Mouse (Mus musculus): Measurements from ENCODE around the gene Ap2b1.
"Not testable (repeated sequence)": the region's sequence is repeated elsewhere in the genome, so short reads cannot be mapped to it uniquely, and the experiment has no call there.

Gene Ap2b1

DNA sequence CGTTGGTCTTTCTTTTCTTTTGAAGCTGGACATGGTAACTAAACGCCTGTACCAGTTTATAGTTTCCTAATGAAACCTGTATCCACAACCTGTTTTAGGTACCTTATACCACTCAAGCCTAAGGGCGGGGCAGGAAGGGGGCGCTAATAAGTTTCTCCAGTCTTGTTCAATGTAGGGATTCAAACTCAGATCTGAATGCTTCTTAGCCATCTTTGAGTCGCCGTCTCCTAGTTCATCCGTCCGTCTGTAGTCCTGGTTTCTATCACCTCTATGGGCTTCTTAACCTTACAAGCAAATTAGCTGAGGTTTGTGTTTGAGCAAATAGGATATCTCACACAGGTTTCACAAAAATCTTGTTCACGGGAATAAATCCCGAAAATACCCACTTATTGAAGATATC is 3.3 kb downstream of the Ap2b1 start:
- DNase-seq, result peak; percentile 10 to 42

DNA sequence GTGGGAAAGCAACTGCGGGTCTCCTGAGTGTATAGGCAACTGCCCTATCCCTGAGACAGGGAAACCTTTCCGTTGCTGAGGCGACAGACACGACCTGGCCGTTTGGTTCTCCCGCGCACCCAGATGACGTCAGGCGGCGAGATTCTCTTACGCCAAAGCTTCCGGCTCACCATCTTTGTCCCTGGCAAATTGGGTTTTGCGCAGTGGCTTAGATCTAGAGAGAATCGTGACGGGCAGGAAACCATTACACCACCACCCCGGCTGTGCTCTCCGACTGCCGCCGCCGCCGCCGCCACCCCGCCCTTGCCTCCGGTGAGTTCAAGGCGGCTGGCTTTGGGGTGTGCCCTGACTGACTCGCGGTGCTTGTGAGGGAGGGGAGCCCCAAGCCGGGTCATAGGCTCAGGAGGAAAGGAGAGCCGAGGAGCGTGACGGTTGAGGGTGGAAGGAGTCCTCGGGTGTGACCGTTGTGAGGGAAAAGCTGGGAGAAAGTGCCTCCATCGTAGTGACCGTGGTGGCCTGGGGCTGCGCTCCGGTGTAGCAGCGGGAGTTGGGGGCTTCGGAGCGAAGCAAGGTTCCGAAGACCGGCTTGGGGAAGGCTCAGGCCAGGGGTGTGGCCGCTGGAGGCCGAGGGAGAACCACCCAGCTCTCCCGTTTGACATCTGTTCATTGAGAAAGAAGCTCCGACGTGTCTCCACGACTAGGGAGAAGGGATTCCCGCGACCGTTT is 3.9 kb downstream of the Ap2b1 start, which contains the start of gene Pex12:
Gene Pex12 (minus strand): TSS at position 61 of the 726 bp plus-strand sequence.
- peak; percentile 86 to 93 for DNase-seq

DNA sequence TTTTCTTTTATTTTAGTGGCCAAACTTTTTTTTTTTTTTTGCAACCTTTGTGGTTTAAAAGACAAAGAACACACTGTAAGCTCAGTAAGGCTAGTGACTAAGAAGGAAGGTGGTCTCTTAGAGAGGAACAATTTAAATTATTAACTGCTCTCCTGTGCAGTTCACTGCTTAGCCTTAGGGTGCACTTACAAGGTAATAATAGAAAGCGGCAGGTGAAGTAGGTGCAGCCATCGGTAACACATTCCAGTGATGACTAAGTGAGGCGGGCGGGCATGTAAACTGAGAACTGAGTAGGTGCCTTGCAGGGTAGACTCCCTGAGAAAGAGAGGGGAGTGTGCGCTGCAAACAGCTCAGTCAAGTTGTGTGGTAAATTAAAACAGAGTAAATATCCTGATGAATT is 4.9 kb downstream of the Ap2b1 start:
- no peak for DNase-seq

- DNase-seq, result no peak
These were observed 5.7 kb downstream of the Ap2b1 start for GRCm38 (mm10) chr11:83304485-83304884.

DNA sequence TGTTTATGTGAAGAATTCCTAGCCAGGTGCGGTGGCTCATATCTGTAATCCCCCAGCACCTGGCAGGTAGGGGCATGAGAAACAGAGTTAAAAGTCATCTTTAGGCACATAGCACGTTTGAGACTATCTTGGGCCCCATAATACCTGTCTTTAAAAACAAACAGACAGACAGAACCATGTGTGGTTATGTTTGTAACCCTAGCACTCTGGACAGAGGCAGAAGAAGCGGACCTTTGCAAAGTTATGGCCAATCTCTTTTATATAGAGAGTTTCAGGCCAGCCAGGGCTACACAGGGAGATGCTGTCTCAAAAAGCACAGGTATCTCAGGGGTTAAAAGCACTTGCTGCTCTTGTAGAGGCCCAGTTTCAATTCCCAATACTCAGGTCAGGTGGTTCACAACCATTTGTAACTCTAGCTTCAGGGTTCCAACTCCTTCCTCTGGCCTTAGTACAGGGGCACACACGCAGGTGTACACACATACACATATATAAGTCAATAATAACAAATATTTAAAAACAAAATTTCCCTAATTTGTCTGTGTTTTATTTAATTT is 8.0 kb downstream of the Ap2b1 start:
- no peak for DNase-seq

DNA sequence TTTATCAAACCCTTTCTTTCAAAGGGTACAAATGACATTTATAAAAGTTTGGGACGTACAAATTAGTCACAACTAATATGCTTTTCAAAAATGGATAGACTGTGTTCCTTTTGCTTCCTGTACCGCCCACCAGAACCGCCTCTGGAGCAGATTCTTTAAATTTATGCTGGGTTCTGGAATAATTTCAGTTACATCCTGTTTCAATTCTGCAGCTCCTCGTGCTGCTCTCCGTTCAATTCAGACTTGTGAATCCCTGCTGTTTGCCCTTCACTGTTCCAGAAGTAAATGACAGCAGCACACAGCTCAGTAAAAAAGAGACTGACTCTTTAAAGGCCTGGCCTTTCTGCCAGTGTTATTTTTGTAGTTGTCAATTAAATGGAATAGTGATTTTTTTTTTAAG is 13.6 kb downstream of the Ap2b1 start:
- DNase-seq, result no peak

- DNase-seq, result no peak
These were observed 20.2 kb downstream of the Ap2b1 start for GRCm38 (mm10) chr11:83319048-83319447.

- not testable (repeated sequence) for DNase-seq
These were observed 27.9 kb downstream of the Ap2b1 start for GRCm38 (mm10) chr11:83326692-83327091.

DNA sequence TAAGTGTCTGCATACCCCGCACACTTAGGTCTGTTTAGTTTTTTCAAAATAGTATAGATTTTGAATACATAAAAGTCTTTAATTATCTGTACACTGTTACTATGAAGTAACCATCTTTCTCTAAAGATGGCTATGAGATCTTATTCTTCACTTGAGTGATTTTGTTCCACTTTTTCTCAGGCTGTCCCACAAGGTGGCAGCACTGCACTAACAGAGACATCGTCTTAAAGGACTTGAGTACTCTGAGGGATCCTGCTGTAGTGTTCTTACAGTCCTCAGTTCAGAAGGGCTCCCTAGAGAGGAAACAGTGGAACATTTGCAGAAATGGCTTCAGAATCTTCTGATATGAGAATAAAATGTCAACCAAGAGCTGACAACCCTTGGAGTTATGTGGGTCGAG is 28.6 kb downstream of the Ap2b1 start:
- DNase-seq, result peak; percentile 6 to 58

DNA sequence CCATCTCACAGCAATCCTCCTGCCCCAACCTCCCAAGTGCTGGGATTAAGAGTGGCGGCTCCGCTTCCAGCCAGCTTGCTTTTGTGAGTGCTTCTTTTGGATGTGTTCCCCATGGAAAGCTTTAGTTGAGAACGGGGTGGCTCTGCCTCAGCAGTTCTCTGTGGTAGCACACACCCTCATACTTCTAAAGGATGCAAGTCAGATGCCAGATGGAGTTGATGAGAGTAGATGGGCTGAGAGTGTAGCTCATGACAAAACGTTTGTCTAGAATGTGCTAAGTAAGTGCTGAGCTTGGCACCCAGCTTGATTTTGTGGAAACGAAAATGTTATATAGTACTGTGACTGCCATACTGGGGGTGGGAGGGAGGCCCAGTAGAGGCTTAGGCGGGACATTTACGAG is 37.0 kb downstream of the Ap2b1 start:
- no peak for DNase-seq

DNA sequence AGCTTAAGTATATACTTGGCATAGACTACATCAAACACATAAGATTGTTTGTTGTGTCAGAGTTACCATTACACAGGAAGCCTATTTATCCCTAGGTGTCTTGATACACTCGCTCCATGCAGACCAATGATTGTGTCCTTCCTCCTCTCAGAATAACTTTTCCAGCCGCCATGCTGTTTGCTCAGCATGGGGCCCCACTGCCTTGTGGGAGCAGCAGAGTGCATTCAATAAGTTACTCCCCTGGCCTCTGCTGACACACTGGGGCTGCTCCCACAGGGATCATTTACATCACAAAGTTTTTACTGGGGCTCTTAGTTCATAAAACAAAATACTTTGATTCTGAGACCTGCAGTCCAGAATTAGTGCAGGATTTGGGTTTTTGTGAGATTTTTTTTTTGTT is 40.9 kb downstream of the Ap2b1 start:
- DNase-seq, result no peak

DNA sequence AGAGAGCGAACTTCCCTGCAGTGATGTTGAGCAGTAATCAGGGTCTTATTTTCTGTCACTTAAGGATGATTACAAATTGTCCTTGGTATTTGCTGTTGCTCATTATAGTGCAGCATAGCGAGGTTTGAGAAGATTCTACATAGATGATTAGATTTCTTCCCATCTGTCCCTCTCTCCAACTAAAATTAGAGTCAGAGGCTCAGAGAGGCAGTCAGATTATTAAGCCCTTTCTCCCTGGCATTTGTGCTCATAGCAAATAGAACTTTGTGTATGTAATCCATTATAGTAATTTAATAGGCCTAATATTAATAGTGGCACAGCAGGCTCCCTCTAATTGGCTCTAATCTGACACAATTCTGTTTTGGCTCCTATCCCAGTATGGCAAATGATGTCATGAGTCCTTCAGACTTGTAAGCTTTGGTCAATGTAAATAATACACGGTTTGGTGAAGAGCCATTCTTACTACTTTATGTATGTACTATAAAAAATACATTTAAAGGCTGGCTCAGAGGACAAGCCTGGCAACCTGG is 43.0 kb downstream of the Ap2b1 start:
- no peak for DNase-seq

DNA sequence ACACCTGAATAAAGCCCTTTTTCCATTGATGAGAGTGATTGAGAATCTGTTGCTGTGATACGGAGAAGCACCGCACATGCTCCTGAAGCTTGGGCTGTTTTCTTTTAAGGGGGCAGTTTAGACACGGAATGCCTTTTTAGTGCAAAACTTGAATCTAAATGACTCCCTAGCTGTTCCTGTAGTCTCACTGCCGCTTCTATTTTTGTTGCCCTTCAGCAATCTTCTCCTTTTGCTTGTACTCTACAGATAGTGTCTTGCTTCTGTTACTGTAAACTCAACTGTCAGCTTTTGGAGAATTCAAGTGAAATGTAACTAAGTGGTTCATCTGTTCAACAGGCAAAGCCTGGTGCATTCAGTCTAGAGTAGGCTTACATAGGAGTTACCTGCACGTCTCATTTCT is 56.6 kb downstream of the Ap2b1 start:
- DNase-seq, result no peak

DNA sequence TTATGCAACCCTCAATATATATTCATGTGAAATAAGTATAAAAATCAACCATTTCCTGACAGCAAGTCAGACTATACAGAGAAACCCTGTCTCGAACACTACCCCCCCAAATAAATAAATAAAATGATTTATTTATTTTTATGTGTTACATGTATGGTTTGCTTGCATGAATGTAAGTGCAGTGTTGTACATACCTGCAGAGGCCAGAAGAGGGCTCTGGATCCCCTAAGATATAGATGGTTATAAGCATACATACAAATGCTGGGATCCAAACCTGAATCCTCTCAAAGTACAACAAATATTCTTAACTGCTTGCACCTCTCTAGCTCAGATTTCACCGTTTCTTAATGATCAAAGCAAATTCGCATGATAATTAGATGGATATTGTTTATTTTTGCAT is 58.6 kb downstream of the Ap2b1 start:
- no peak for DNase-seq

- DNase-seq, result no peak
These were observed 65.8 kb downstream of the Ap2b1 start for GRCm38 (mm10) chr11:83364656-83365055.

DNA sequence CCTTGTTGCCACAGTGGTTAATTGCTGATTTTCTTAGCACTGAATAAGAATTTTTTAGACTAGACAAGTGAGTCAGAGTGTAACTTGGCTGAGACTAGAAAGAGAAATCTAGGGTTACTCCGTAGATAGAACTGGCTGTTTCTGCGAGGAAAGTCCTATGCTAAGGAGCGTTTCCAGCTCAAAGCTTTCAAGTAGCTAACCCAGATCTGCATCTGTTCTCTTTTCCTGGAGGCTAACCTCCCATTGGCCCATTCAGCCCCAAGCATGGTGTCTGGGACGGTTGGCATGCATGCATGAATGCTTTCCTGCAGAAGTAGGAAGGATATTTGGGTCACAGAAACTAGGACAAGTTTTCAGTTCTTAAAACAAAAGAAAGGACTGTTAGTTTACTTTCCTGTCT is 72.4 kb downstream of the Ap2b1 start:
- DNase-seq, result no peak

- no peak for DNase-seq
These were observed 81.0 kb downstream of the Ap2b1 start for GRCm38 (mm10) chr11:83379745-83380341.

GRCm38 (mm10) chr11:83382876-83383531 is 84.2 kb downstream of the Ap2b1 start:
- DNase-seq, result no peak

DNA sequence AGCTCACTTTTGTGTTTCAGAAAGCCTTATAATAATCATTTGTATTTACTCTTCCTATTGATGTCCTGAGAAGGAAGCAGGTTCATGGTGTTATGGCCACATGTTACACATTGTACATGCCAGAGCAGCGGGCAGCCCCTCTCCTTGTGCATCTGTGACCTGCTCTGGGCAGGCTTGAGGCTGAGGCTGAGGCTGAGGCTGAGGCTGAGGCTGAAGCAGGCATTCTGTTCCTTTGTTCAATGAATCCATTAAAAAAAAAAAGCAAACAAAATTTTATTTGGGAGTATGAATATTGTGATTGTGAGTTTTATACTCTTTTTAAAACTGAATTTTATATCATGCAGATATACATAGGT is 84.7 kb downstream of the Ap2b1 start:
- no peak for DNase-seq

- DNase-seq, result no peak
These were observed 94.2 kb downstream of the Ap2b1 start for GRCm38 (mm10) chr11:83393062-83393461.

DNA sequence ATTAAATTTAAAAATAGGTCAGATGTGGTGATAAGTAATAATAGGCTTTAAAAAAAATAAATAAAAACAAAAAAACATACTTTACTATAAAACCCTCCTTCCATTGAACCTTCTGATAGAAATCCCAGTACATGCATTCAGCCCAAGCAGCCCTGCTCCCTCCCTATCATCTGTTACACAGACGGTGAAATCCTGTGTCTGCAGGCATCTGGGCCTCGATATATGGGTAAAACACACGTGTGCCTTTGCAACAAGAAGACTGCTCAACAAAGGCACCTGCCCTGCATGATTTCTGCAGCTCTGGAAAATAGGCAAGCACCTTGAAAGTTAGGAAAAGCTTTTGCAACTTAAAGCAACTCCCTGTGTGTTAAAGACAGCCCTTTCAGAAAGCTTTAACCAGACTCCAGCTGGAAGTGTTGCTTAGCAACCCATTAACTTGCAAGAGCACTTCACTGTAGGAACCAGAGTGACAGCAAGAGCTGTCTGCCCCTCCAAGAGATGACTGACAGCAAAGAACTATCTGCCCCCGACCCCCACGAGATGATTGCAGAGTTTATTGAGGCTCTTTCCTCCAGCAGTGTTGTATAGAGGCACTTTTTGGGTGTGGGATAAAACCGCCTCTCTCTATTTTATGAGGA is 96.1 kb downstream of the Ap2b1 start:
- DNase-seq, result no peak

DNA sequence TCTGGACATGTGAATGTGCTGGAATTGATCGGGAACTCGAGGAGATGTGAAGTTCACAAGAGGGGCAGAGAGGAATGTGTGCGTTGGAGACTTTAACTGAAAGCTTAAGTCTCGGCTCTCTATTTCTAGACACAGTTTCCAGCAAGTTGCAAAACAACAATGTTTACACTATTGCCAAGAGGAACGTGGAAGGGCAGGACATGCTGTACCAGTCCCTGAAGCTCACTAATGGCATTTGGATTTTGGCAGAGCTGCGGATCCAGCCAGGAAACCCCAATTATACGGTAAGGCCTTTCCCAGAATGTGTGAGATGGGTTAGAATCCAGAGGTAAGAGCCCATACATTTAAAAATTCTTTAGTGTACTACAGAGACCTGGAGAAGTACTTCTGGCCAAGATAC is 98.8 kb downstream of the Ap2b1 start:
- DNase-seq, result no peak

DNA sequence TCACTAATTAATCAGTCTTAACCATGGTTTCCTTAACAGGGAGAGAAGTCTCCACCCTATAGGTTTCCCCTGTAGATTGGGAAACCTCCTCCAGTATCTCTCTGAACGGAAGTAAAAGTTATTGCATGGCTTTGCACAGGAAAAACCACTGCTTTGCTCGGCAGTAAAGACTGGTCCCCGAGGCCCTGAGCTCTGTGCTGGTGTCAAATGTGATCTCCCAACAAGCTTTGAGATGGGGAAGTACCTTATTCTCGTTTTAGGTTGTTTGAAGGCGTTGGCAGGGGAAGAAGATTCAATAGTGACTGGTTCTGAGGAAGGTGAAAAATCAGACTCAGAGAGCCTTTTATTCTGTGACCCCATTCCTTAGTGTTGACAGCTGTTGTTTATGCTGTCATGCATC is 99.9 kb downstream of the Ap2b1 start:
- no peak for DNase-seq
